Mouse (Mus musculus): Measurements from ENCODE around the gene Gorasp1.

The Gorasp1 gene

GRCm38 (mm10) chr9:119926497-119926896 is 10.9 kb downstream of the Gorasp1 start:
- no peak for DNase-seq (ENCODE audit: low read depth)

DNA sequence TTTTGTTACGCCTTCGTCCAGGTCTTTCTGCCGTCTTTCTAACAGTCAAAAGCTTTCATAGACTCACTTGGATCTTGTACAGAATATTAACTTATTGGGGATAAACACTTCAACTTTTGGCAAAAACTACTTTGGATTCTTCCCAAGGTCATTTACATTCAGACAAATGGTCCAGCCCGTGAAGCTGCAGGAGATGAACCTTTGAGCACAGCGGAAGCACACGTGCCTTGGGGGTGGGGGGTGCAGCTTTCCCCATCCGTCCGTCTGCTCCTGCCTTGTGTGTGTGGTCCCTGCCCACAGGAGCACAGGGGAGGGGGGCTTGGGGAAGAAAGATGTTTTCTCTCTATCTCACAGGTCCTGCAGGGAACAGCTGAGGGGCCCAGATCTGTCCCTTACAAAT is 11.6 kb downstream of the Gorasp1 start:
- no peak for DNase-seq (ENCODE audit: low read depth)

GRCm38 (mm10) chr9:119925120-119925657 is 12.2 kb downstream of the Gorasp1 start:
- peak; percentile 97 for DNase-seq (ENCODE audit: low read depth)

DNA sequence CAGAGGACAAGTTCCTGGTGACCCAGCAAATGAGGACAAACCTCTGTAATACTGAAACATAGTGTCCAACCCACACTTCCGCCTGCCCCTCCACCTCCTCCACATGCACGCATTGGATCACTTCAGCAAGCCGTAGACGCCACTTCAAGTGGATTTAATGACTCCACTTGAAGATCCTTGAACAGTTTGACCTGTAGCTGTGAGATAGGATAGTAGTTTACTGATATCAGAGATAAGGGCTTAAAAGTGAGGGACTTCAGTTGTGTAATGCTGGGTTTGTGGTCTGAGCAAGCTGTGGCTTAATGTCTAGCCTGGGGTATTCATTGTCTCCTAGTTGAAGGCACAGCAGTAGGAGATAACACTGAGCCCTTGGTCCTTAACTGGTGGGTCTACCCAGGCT is 13.9 kb downstream of the Gorasp1 start:
- peak; percentile 68 for DNase-seq (ENCODE audit: low read depth)

DNA sequence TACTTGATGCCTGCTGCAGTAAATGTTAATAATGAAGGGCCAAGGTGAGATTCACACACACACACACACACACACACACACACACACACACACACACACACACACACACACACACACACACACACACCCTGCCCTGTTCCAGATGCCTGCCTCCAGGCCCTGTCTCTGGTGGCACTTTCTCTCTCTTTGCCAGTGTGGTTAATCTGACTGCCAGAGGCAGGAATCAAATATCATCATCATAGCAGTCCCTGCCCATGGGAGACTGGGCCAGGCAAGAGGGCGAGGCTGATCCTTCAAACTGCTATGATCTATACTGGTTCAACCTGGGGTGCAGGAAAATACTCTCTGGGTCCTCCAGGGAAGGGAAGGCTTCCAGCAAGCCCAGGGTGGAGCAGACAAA is 17.5 kb downstream of the Gorasp1 start:
- DNase-seq (ENCODE audit: low read depth): no peak

- DNase-seq (ENCODE audit: low read depth): peak; percentile 48
Observed at GRCm38 (mm10) chr9:119913087-119913838, 24.1 kb downstream of the Gorasp1 start.

- DNase-seq (ENCODE audit: low read depth): no peak
Observed at GRCm38 (mm10) chr9:119909931-119910330, 27.4 kb downstream of the Gorasp1 start.

GRCm38 (mm10) chr9:119908708-119909107 is 28.7 kb downstream of the Gorasp1 start:
- no peak for DNase-seq (ENCODE audit: low read depth)

DNA sequence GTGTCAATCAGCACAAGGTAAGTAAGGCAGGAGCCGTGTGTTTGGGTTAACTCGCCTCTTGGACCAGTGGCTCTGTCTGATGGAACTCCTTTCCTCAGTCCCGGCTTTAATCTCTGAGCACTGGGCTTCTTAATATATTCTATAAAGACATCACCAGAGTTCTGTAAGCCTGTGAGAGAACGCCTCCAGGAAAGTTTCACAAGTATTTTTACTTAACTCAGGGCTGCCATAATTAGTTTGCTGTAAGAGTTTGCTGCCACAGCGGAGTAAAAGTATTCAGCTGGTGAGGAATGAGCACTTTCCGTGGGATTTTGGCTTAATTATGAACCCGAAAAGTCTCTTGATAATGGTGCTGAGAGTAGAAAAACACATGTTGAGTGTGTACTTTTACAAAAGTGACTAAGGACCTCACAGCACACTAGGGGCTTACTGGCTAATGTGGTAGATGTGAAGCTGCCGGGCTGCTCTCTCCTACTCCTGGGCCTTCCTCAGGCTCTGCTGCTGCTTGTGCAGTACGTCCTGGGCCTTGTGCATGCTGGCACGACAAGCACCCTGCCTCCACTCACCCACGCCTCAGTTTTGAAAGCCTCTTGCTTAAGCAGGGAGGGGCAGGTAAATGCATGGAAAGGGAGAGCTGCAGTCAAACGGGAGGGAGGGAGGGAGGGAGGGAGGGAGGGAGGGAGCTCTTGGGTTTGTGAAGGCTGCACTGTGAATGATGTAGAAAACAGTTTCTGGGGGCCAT is 34.8 kb downstream of the Gorasp1 start:
- no peak for DNase-seq (ENCODE audit: low read depth)

- peak; percentile 53 for DNase-seq (ENCODE audit: low read depth)
Observed at GRCm38 (mm10) chr9:119899446-119899845, 37.9 kb downstream of the Gorasp1 start.

DNA sequence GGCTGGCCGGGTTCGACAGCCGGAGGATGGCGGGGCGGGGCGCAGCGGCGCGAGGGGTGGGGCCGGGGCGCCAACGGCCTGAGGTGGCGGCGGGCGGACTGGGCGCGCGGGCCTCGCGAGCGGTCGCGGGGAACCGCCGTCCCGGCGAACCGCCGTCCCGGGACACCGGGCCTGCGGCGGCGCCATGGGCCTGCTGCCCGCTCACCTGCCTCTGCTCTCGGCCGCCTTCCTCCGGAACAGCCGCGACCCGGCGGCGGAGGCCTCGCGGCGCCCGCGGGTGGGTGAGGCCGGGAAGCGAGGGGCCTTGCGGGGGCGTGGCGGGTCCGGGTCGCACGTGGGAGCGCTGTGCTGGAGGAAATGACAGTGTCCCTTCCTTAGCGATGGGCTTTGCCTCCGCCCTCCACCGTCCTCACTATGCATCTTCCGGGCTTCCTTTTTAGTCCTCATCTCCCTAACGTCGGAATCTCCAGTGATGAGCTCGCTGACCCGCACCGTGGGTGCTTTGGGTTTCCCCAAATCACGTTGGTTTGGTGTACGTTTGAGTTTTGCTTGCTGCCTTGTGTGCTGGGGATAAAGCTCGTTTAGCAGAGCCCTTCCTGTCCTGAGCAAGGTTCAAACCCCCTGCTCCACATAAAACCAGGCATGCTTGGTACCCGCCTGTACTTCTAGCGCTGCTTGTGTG is 42.2 kb downstream of the Gorasp1 start:
- DNase-seq (ENCODE audit: low read depth): peak; percentile 60

- DNase-seq (ENCODE audit: low read depth): peak; percentile 99
Observed at GRCm38 (mm10) chr9:119894339-119895009, 42.9 kb downstream of the Gorasp1 start, which contains the start of gene Wdr48. Gene Wdr48 (plus strand): TSS chr9:119894878.

DNA sequence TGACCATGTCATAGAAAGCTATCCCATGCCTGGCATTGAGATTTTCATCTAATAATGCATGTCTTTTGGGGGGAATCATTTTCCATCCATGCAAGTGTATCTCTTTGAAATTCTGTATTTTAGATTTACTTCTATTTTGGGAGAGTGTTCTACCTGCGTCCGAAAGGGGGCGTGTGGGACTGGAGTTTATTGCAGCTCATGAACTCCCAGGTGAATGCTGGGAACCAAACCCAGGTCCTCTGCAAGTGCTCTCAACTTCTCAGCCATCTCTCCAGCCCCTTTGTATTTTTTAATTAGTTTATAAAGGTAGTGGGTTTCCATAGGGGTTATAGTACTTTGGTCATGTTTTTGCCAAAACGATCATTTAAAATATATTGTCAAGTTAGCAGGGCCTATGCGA is 43.5 kb downstream of the Gorasp1 start:
- no peak for DNase-seq (ENCODE audit: low read depth)

DNA sequence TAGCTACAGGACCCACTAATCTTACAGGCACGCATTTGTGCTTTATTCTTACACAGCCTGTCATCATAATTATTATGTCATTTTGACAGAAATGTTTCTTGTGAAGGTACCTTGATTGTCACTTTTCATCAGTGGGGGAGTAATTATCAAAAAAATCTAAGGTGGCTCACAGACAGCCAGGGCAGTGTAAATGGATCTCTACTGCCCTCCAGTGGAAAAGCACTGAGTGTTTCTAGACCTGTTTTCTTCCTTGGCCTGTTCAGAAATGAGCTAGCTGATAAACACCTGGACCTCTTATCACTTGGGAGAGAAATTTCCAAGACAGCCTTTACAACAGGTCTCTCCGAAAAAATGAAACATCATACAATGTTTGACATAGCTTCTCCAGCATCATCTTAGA is 46.7 kb downstream of the Gorasp1 start:
- DNase-seq (ENCODE audit: low read depth): peak; percentile 61

DNA sequence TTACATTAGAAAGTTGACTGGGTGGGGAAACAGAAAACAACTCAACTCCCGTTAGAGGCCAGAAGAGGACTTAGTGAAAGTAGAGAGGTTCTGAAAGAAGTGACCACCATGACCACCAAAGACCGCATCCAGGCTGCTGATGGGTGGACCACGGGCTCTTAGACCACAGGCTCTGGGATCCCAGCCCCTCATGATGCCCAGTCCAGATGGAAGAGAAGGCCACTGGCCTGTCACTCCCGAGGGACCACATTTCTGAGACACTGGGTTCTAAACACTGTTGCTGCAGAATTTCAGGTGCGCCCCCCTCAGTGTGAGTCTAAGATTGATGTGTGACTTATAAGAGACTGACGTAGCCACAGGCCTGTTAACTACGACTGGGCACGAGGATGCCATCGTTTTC is 47.9 kb downstream of the Gorasp1 start:
- DNase-seq (ENCODE audit: low read depth): no peak

- no peak for DNase-seq (ENCODE audit: low read depth)
Observed at GRCm38 (mm10) chr9:119888843-119889246, 48.5 kb downstream of the Gorasp1 start.

GRCm38 (mm10) chr9:119887144-119887901 is 50.0 kb downstream of the Gorasp1 start:
- DNase-seq (ENCODE audit: low read depth): peak; percentile 17

All from 416B (cell line).